Mouse (Mus musculus) embryonic facial prominence, embryonic 10.5 days (tissue): ENCODE results near the gene Fbxw4. TPM values are rescaled to one million over a fixed set of nuclear protein-coding genes. Genes with fewer than 3 reads are reported as not detected.

Experiments
- DNase-seq: peaks from one replicate; pipeline ENCODE4 v3.0.0-alpha.2; 2017; ENCODE audit warnings: low spot score
- H3K27ac ChIP-seq: fragments of 300-500 bp; sonication (generic); replicated peaks from 2 replicates; pipeline ENCODE4 v1.5.1; 2016; ENCODE audit warnings: mild to moderate bottlenecking
- H3K27me3 ChIP-seq: fragments of 300-500 bp; sonication (generic); replicated peaks from 2 replicates; pipeline ENCODE4 v1.6.1; 2016; ENCODE audit warnings: low read depth, mild to moderate bottlenecking; ENCODE audit not compliant: poor library complexity, severe bottlenecking
- H3K36me3 ChIP-seq: fragments of 300-500 bp; sonication (generic); replicated peaks from 2 replicates; pipeline ENCODE4 v1.6.1; 2016; ENCODE audit warnings: mild to moderate bottlenecking, moderate library complexity
- H3K4me1 ChIP-seq: fragments of 300-500 bp; sonication (generic); 2 replicates; pipeline ENCODE4 v1.6.1; 2016
- H3K4me3 ChIP-seq: fragments of 300-500 bp; sonication (generic); 2 replicates; pipeline ENCODE4 v1.5.1; 2016; ENCODE audit warnings: mild to moderate bottlenecking, moderate library complexity
- H3K9me3 ChIP-seq: fragments of 300-500 bp; sonication (generic); 2 replicates; pipeline ENCODE4 v1.6.1; 2016; ENCODE audit warnings: mild to moderate bottlenecking
- WGBS: fragments of 180-500 bp; shearing (Covaris S2); methylation state at CpG from one replicate; pipeline ENCODE4 v1.1.7; 2016; 5-methylcytosine and 5-hydroxymethylcytosine counted together
- polyA plus RNA-seq: library from polyadenylated mRNA; unstranded; fragments of >200 nt; fragmentation: Nextera tagmentation; extraction: Ambion mirVana; gene quantifications from 2 replicates; pipeline ENCODE4 v1.2.1, GENCODE M21; 2016

Gene Fbxw4
- polyA plus RNA-seq, 1 experiment from 2014 or later = 4.2 TPM

DNA sequence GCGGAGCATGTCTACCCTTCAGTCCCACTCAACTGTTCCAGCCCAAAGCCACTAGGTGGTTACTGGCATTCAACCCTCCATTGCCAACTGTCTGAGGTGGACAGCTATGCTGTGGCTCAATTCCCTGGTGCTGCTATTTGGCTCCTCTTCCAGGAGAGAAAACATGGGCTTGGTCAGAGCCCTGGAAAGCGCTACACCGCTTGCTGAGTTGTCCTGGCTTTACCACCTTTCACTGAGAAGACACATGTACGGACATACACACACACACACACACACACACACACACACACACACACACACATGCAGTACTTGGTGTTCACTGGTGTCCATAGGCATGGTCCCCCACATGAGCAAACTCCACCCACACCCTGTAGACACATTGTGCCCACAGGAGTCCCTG is 53.4 kb downstream of the Fbxw4 start:
- Histone ChIP-seq H3K27ac (peak overlapping the region; percentile 48; the same call in 1 of the 2 replicates), H3K36me3 (no peaks in the 10 kb centered on the region; the same call in 1 of the 2 replicates), H3K4me3 (no peak overlapping the region), H3K27me3 (peaks cover 86% of the 10 kb centered on the region), H3K4me1 (peaks cover 32% of the 10 kb centered on the region), H3K9me3 (0 out of 2 replicates have a peak, but pooled peaks cover 2% of the 10 kb centered on the region)
- DNase-seq = no peak
- WGBS = 68% methylated on average over 4 of the region's 4 CpGs

DNA sequence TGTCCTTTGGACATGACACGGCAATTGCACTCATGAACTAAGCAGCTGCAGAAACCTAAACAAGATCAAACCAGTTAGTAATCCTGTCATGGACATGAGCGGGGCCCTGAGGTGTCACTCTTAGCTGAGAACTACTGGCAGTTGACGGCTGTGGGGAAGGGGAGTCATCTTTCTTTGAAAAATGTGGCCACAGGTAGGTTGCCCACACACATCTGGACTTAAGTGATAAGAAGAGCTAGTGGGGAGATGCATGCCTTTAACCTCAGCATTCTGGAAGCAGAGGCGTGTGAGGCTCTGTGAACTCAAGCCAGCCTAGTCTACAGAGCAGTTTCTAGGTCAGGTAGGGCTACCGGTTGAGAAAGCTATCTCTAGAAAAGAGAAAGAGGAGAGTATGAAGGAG is 57.5 kb downstream of the Fbxw4 start:
- Histone ChIP-seq H3K4me3 (no peak overlapping the region), H3K36me3 (peaks cover 3% of the 10 kb centered on the region; the same call in 1 of the 2 replicates), H3K4me1 (peaks cover 17% of the 10 kb centered on the region), H3K27ac (no peak overlapping the region), H3K9me3 (no peaks in the 10 kb centered on the region), H3K27me3 (peaks cover 97% of the 10 kb centered on the region)
- 88% methylated on average over 5 of the region's 5 CpGs for WGBS
- no peak for DNase-seq

DNA sequence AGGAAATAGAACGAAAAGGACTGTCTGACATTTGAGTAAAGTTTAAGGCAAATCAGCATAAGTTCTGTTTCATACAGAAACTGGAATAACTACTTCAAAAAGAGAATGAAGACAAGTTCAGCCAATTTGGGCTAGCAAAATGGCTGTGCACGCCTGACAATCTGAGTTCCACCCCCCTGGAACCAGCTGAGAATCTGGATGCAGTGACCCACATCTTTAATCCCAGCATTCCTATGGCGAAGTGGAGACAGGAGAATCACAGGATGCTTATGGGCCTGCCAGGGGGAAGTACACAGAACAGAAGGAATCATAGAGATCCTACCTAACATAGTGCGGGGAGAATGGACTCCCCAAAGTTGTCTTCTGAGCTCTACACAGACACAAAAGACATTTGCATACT is 63.0 kb downstream of the Fbxw4 start:
- Histone ChIP-seq H3K27ac (no peak overlapping the region), H3K9me3 (no peaks in the 10 kb centered on the region), H3K4me3 (no peak overlapping the region), H3K27me3 (peaks cover 91% of the 10 kb centered on the region), H3K4me1 (peaks cover 30% of the 10 kb centered on the region), H3K36me3 (peaks cover 3% of the 10 kb centered on the region; the same call in 1 of the 2 replicates)
- WGBS = 75% methylated on average over 4 of the region's 4 CpGs
- DNase-seq = no peak

- DNase-seq = peak; percentile 30
- Histone ChIP-seq H3K36me3 (0 out of 2 replicates have a peak, but pooled peaks cover 3% of the 10 kb centered on the region), H3K27ac (no peak overlapping the region), H3K27me3 (peaks cover 91% of the 10 kb centered on the region), H3K9me3 (no peaks in the 10 kb centered on the region), H3K4me3 (no peak overlapping the region), H3K4me1 (peaks cover 33% of the 10 kb centered on the region)
- 58% methylated on average over 6 of the region's 6 CpGs for WGBS
Measured at GRCm38 (mm10) chr19:45596434-45596833, 63.7 kb downstream of the Fbxw4 start.

DNA sequence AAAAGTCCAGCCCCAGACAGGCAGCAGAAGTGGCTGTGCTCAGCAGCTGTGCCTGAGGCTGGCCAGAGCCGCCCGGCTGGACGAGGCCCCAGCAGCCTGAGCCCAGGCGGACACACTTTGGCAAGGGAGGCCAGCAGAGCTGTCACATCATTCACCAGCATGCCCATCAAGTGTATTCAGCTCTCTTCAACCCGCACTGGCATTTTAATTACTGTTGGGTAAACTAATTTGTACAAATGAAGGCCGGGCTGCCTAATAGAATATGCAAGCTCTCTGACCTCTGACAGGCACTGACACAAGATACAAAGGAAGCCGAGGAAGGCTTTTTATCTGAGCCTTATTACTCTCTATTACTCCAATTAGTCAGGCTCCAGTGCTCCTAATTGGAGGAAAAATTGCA is 64.1 kb downstream of the Fbxw4 start:
- H3K27me3 ChIP-seq = peaks cover 91% of the 10 kb centered on the region
- H3K36me3 ChIP-seq = 0 out of 2 replicates have a peak, but pooled peaks cover 3% of the 10 kb centered on the region
- no peak overlapping the region for H3K4me3 ChIP-seq
- H3K4me1 ChIP-seq = peaks cover 33% of the 10 kb centered on the region
- WGBS = 21% methylated on average over 7 of the region's 7 CpGs
- no peak overlapping the region; the same call in 1 of the 2 replicates for H3K27ac ChIP-seq
- peak; percentile 51 for DNase-seq
- H3K9me3 ChIP-seq = no peaks in the 10 kb centered on the region

DNA sequence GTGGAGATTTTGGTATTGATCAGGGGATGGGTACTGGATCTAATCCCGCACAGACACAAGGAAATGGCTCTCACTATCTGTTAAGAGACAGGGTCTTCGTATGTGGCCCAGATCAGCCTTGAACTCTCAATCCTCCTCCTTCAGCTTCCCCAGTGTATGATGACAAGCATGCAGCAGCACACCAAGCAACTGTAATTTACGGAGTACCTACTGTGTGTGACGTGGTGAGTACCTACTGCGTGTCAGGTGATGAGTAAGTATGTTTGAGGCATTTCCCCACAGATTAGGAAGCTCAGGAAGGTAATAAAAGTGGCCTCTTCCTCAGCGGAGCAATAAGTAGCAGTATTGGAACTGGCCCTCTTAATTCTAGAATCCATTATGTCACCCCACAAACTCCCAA is 64.6 kb downstream of the Fbxw4 start:
- 88% methylated on average over 6 of the region's 6 CpGs for WGBS
- no peak overlapping the region for H3K27ac ChIP-seq
- no peak for DNase-seq
- 0 out of 2 replicates have a peak, but pooled peaks cover 3% of the 10 kb centered on the region for H3K36me3 ChIP-seq
- no peaks in the 10 kb centered on the region for H3K9me3 ChIP-seq
- H3K4me3 ChIP-seq = no peak overlapping the region
- H3K27me3 ChIP-seq = peaks cover 90% of the 10 kb centered on the region
- H3K4me1 ChIP-seq = peaks cover 33% of the 10 kb centered on the region

DNA sequence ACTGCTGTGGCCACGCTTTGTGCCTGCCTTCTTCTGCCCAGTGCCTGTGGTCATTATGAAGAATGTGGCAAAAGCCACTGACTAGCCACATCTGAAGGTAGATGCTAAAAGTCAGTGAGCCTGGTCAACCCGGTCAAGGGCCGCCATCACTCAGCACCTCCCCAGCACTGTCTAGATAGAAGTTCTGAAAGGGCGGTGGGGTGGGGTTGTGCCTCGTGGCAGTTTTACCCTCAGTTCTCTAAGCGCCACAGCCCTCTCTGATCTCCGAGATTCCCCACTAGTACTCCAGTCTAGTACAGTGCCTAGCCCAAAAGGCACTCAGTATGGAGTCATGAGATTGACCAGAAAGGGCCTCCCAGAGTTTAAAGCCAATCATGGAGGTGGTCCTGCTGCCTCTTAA is 66.0 kb downstream of the Fbxw4 start:
- Histone ChIP-seq H3K9me3 (no peaks in the 10 kb centered on the region), H3K4me3 (no peak overlapping the region), H3K36me3 (no peaks in the 10 kb centered on the region), H3K27me3 (peaks cover 79% of the 10 kb centered on the region), H3K4me1 (peaks cover 33% of the 10 kb centered on the region), H3K27ac (no peak overlapping the region)
- 94% methylated on average over 7 of the region's 7 CpGs for WGBS
- no peak for DNase-seq

DNA sequence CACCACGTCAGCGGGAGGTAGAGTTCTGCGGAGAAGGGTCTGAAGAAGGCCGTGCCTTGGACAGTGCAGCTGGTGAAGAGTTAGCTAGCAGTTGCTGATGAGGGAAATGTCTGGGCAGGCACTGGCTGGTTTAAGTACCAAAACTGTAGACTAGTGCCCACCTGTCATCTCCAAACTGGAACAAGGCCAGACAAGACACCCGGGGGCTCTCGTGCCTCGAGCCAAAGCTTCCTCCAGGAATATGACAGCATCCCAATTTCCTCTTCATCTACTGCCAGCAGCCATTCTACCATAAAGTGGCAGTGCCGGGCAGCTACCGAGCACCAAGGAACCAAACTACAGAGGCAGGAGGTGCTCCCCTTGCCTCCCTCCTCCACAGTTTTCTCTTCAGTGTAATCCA is 67.2 kb downstream of the Fbxw4 start:
- DNase-seq = no peak
- H3K27ac ChIP-seq = no peak overlapping the region
- H3K36me3 ChIP-seq = no peaks in the 10 kb centered on the region
- H3K4me1 ChIP-seq = peaks cover 33% of the 10 kb centered on the region
- WGBS = 90% methylated on average over 9 of the region's 9 CpGs
- H3K9me3 ChIP-seq = no peaks in the 10 kb centered on the region
- H3K27me3 ChIP-seq = peaks cover 77% of the 10 kb centered on the region
- no peak overlapping the region for H3K4me3 ChIP-seq

GRCm38 (mm10) chr19:45591704-45592103 is 68.4 kb downstream of the Fbxw4 start:
- no peak overlapping the region for H3K4me3 ChIP-seq
- DNase-seq = no peak
- H3K4me1 ChIP-seq = peaks cover 34% of the 10 kb centered on the region
- H3K27ac ChIP-seq = no peak overlapping the region
- peaks cover 2% of the 10 kb centered on the region; the same call in 1 of the 2 replicates for H3K36me3 ChIP-seq
- H3K9me3 ChIP-seq = no peaks in the 10 kb centered on the region
- WGBS = 83% methylated on average over 7 of the region's 7 CpGs
- H3K27me3 ChIP-seq = peaks cover 76% of the 10 kb centered on the region

GRCm38 (mm10) chr19:45589761-45590160 is 70.4 kb downstream of the Fbxw4 start:
- Histone ChIP-seq H3K4me1 (peaks cover 38% of the 10 kb centered on the region), H3K9me3 (no peaks in the 10 kb centered on the region), H3K4me3 (no peak overlapping the region), H3K27me3 (peaks cover 85% of the 10 kb centered on the region), H3K27ac (no peak overlapping the region), H3K36me3 (peaks cover 2% of the 10 kb centered on the region; the same call in 1 of the 2 replicates)
- WGBS = 95% methylated on average over 6 of the region's 6 CpGs
- no peak for DNase-seq

DNA sequence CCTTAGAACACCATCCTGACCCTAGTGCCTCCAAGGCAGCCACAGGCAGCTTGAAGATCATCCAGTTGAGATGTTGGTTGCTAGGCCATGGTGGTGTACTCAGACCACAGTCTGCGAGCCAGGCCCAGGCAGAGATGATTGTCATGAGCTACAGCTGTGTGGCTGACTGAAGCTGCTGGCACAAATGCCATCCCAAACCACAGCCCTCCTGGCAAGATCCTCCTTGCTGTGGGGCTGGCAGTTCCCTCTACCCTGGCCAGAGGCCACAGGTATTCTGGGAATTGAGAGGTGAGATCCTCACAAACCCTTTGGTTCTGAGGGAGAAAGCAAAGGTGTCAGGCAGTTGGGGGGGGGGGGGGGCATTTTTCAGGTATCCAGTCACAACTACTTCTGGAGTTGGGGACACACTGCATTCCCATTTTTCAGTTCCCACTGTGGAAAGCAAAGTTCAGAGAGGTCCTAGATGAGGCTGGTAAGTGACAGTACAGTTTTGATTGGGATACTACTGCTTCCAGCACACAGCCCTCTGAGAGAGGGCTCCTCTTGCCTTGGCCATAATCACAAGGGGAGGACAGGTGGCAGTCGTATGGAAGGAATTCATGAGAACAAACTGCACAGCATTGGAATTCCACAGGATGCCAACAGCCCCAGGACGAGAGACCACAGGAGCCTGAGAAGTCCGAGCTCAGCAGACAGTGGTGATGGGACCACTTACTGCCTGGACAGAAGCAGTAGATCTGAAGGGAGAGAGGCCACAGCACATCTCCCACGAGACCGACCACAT is 72.4 kb downstream of the Fbxw4 start:
- peaks cover 2% of the 10 kb centered on the region; the same call in 1 of the 2 replicates for H3K36me3 ChIP-seq
- no peak overlapping the region for H3K4me3 ChIP-seq
- H3K27me3 ChIP-seq = peaks cover 85% of the 10 kb centered on the region
- H3K4me1 ChIP-seq = peaks cover 44% of the 10 kb centered on the region
- WGBS = 81% methylated on average over 6 of the region's 6 CpGs
- DNase-seq = no peak
- no peak overlapping the region for H3K27ac ChIP-seq
- H3K9me3 ChIP-seq = no peaks in the 10 kb centered on the region

GRCm38 (mm10) chr19:45586850-45587249 is 73.3 kb downstream of the Fbxw4 start:
- H3K27ac ChIP-seq = no peak overlapping the region
- no peaks in the 10 kb centered on the region for H3K9me3 ChIP-seq
- H3K36me3 ChIP-seq = peaks cover 2% of the 10 kb centered on the region; the same call in 1 of the 2 replicates
- no peak for DNase-seq
- H3K27me3 ChIP-seq = peaks cover 81% of the 10 kb centered on the region
- WGBS = 65% methylated on average over 3 of the region's 3 CpGs
- peaks cover 47% of the 10 kb centered on the region for H3K4me1 ChIP-seq
- no peak overlapping the region for H3K4me3 ChIP-seq
